Mouse (Mus musculus): ENCODE data around the gene Ankrd61. TPM values are rescaled to one million over a fixed set of nuclear protein-coding genes. Genes with fewer than 3 reads are reported as not detected.

The Ankrd61 gene
- polyA plus RNA-seq, 1 experiment from 2014 or later: 0.54 TPM

DNA sequence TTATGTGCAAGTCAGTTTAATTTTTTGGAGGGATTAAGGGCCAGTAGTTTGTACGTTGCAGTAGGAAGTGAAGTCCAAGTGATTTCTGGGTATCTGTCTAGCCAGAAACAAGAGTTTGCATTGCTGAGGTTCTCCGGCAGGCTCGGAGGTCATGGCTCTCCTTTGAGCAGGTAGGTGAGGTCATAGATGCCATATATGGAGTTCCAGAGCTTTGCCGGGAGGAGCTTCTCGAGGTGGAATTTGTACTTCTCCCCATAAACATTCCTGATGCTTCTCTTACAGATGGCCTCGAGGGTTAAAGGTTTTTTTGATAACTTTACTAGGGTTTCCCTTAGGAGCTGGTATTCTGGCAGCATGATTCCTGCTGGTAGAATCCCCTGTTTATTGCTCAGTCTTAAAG lies 6.7 kb downstream of the Ankrd61 start:
- H3K27me3 ChIP-seq (replicated peaks): no peaks in the 10 kb centered on the region
- WGBS (ENCODE audit: insufficient replicate concordance): 75% methylated on average over 6 of the region's 6 CpGs
- no peak overlapping the region for H3K27ac ChIP-seq
- H3K4me3 ChIP-seq: no peak overlapping the region
- no peak overlapping the region for H3K4me2 ChIP-seq
- no peak overlapping the region for H3K9ac ChIP-seq
- peaks cover 100% of the 10 kb centered on the region for H3K36me3 ChIP-seq
- H3K4me1 ChIP-seq: peaks cover 31% of the 10 kb centered on the region
- H3K9me3 ChIP-seq (replicated peaks): 0 out of 2 replicates have a peak, but pooled peaks cover under 1% of the 10 kb centered on the region
- ATAC-seq: no peak

DNA sequence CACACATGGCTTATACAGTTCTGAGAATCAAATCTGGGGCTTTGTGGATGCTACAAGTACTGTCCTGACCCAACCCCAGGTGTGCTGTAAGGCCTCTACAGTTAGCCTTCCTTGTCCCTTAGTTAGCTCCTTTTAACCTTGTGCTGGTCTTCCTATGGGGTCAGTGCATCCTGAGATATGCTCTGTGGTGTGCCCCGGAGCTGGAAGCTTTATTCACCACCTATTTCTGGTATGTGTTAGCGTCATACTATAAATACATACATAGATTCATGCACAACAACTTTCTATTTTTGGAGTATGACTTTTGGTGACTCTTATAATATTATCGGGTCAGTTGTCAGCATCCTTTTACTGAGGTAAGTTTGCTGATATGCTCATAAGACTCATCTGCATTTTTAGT lies 12.2 kb downstream of the Ankrd61 start:
- no peaks in the 10 kb centered on the region for H3K4me1 ChIP-seq
- no peak overlapping the region for H3K4me3 ChIP-seq
- ATAC-seq: no peak
- no peak overlapping the region for H3K27ac ChIP-seq
- WGBS (ENCODE audit: insufficient replicate concordance): 96% methylated on average over 3 of the region's 3 CpGs
- H3K4me2 ChIP-seq: no peak overlapping the region
- H3K36me3 ChIP-seq: peaks cover 100% of the 10 kb centered on the region
- H3K9ac ChIP-seq: no peak overlapping the region
- H3K27me3 ChIP-seq (replicated peaks): no peaks in the 10 kb centered on the region
- peaks cover 3% of the 10 kb centered on the region; the same call in 1 of the 2 replicates for H3K9me3 ChIP-seq (replicated peaks)

DNA sequence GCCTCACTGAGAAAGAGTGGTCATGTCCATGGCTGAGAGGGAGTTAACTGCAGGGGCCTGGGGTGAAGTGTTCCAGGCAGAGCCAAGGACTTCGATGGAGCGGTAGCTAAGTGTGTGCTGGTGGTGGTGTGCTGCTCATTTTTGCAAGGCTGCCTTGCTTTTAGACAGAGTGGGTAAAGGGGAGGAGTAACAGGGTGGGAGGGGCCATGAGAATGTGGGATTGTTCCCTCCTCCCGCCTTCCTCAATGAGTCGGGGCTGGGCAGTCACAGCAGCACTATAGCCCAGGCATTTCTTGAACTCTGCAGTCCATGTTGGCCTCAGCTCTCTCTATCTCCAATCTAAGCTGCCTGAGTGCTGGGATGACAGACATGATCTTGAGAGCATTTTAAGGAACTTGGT lies 22.9 kb downstream of the Ankrd61 start:
- 79% methylated on average over 4 of the region's 4 CpGs for WGBS (ENCODE audit: insufficient replicate concordance)
- peak; percentile 66 for ATAC-seq
- Histone ChIP-seq H3K36me3 (peaks cover 82% of the 10 kb centered on the region), H3K9ac (no peak overlapping the region), H3K4me3 (no peak overlapping the region), H3K27me3 (replicated peaks) (no peaks in the 10 kb centered on the region), H3K9me3 (replicated peaks) (no peaks in the 10 kb centered on the region), H3K4me1 (peaks cover 18% of the 10 kb centered on the region), H3K4me2 (no peak overlapping the region), H3K27ac (no peak overlapping the region)

DNA sequence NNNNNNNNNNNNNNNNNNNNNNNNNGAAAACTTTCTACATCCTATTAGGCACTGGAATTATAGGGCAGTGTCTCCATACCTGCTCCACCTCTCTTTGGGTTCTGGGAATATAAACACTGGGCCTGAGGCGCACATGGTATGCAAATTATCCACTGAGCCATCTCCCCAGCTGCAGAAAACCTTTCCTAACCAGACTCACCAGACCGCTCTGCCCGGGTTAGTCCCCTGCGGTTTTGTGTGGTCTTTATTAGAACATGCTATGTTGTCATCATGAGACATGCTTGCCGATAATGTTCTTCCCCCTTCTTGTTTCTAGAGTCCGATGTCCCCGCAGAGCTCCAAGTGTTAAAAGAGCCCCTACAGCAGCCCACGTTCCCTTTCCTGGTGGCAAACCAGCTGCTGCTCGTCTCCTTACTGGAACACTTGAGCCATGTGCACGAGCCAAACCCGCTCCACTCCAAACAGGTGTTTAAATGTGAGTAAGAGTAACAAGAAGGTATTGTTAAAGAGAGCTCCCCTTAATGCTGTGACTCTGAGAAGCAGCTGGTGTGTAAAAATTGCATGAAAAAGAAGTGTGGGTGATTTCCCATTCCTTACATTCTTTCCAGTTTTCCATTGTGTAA lies 25.8 kb downstream of the Ankrd61 start:
- Histone ChIP-seq H3K4me3 (no peak overlapping the region), H3K27ac (no peak overlapping the region), H3K27me3 (replicated peaks) (no peaks in the 10 kb centered on the region), H3K36me3 (peaks cover 53% of the 10 kb centered on the region), H3K4me1 (peaks cover 18% of the 10 kb centered on the region), H3K4me2 (no peak overlapping the region), H3K9ac (no peak overlapping the region), H3K9me3 (replicated peaks) (no peaks in the 10 kb centered on the region)
- ATAC-seq: no peak
- 88% methylated on average over 11 of the region's 11 CpGs for WGBS (ENCODE audit: insufficient replicate concordance)

Other genes starting within 250 kb of the Ankrd61 start
- 8.0 and 8.4 TPM in 2 replicates for gene Usp42, start 165.4 kb downstream of the Ankrd61 start, polyA plus RNA-seq (2016; fragmentation: Nextera tagmentation; extraction: Ambion mirVana)
- gene Eif2ak1, start 79.9 kb downstream of the Ankrd61 start, polyA plus RNA-seq (2016; fragmentation: Nextera tagmentation; extraction: Ambion mirVana): 109 and 110 TPM in 2 replicates
- gene Aimp2, start 12.2 kb upstream of the Ankrd61 start, polyA plus RNA-seq (2016; fragmentation: Nextera tagmentation; extraction: Ambion mirVana): 82.8 and 83.1 TPM in 2 replicates
- gene Pms2, start 12.3 kb upstream of the Ankrd61 start, polyA plus RNA-seq (2016; fragmentation: Nextera tagmentation; extraction: Ambion mirVana): 23.8 and 24.8 TPM in 2 replicates
- gene Gm42421, start 30.5 kb upstream of the Ankrd61 start, polyA plus RNA-seq (2016; fragmentation: Nextera tagmentation; extraction: Ambion mirVana): 0.18 TPM in 1 of 2 replicates, not detected in the other
- gene Rsph10b, start 35.4 kb upstream of the Ankrd61 start, polyA plus RNA-seq (2016; fragmentation: Nextera tagmentation; extraction: Ambion mirVana): 0.28 and 0.37 TPM in 2 replicates
- 58.9 and 62.1 TPM in 2 replicates for gene Ccz1, start 117.2 kb upstream of the Ankrd61 start, polyA plus RNA-seq (2016; fragmentation: Nextera tagmentation; extraction: Ambion mirVana)
- gene Ocm, start 129.0 kb upstream of the Ankrd61 start, polyA plus RNA-seq (2016; fragmentation: Nextera tagmentation; extraction: Ambion mirVana): not detected in 2 replicates
- gene Lmtk2, start 202.8 kb upstream of the Ankrd61 start, polyA plus RNA-seq (2016; fragmentation: Nextera tagmentation; extraction: Ambion mirVana): 4.1 and 4.3 TPM in 2 replicates